20 mouse cellular contexts compared by ENCODE assay signal in genomic region chr1:23480776-23481320, GRCm38 (mm10).
"Had no signal": no experiment of that assay in that cellular context is flagged by ENCODE, and none has a peak within 500 bp of the region (broad histone marks: within the 10 kb centered on the region; RNA-seq: fewer than 3 reads in every experiment).

No protein-coding gene starts in this region.

- H3K27me3 ChIP-seq: intestine, embryonic 15.5 days; kidney, embryonic 15.5 days; liver, embryonic 13.5 days; midbrain, embryonic 12.5 days; midbrain, embryonic 15.5 days; neural tube, embryonic 12.5 days; neural tube, embryonic 15.5 days had no signal

- H3K9ac ChIP-seq: intestine, embryonic 15.5 days; kidney, embryonic 15.5 days; liver, embryonic 13.5 days; midbrain, embryonic 12.5 days; midbrain, embryonic 15.5 days; neural tube, embryonic 12.5 days; neural tube, embryonic 15.5 days had no signal

- ATAC-seq: intestine, embryonic 15.5 days; midbrain, embryonic 15.5 days had no signal

- H3K36me3 ChIP-seq: intestine, embryonic 15.5 days; kidney, embryonic 15.5 days; liver, embryonic 13.5 days; midbrain, embryonic 12.5 days; midbrain, embryonic 15.5 days; neural tube, embryonic 12.5 days; neural tube, embryonic 15.5 days had no signal

- DNase-seq: kidney, adult 11 months; kidney, postnatal 10 days; kidney, postnatal 4 days; layer of hippocampus, adult 9-11 months; liver; liver, embryonic 13.5 days; right cerebral cortex, adult 18-20 months; right cerebral cortex, postnatal 14 days; spleen, adult 18-20 months; thymus, adult 18-20 months; thymus, postnatal 14 days; thymus, postnatal 4 days had no signal

- H3K4me3 ChIP-seq: intestine, embryonic 15.5 days; kidney, embryonic 15.5 days; layer of hippocampus, adult 2 months; liver, embryonic 13.5 days; midbrain, embryonic 12.5 days; midbrain, embryonic 15.5 days; neural tube, embryonic 12.5 days; neural tube, embryonic 15.5 days had no signal

- H3K27ac ChIP-seq: intestine, embryonic 15.5 days; kidney, embryonic 15.5 days; layer of hippocampus, adult 2 months; liver, embryonic 13.5 days; macrophage; midbrain, embryonic 12.5 days; midbrain, embryonic 15.5 days; neural tube, embryonic 12.5 days; neural tube, embryonic 15.5 days had no signal

- H3K9me3 ChIP-seq: intestine, embryonic 15.5 days; kidney, embryonic 15.5 days; liver, embryonic 13.5 days; midbrain, embryonic 12.5 days; midbrain, embryonic 15.5 days; neural tube, embryonic 12.5 days; neural tube, embryonic 15.5 days had no signal

- H3K4me1 ChIP-seq: intestine, embryonic 15.5 days; kidney, embryonic 15.5 days; liver, embryonic 13.5 days; midbrain, embryonic 12.5 days; midbrain, embryonic 15.5 days; neural tube, embryonic 12.5 days had no signal

- H3K4me2 ChIP-seq: intestine, embryonic 15.5 days; kidney, embryonic 15.5 days; liver, embryonic 13.5 days; midbrain, embryonic 12.5 days; midbrain, embryonic 15.5 days; neural tube, embryonic 12.5 days; neural tube, embryonic 15.5 days had no signal
